Mouse (Mus musculus): ENCODE measurements around the gene C9orf72. TPM values are rescaled to one million over a fixed set of nuclear protein-coding genes. Genes with fewer than 3 reads are reported as not detected.

C9orf72 gene
- 28.9 TPM for polyA plus RNA-seq (2014; fragmentation: Illumina TruSeq; extraction: RNeasy Lipid Tissue Mini Kit (QIAGEN cat#74804); ENCODE audit: low read depth, low replicate concordance)

GRCm38 (mm10) chr4:35225734-35226495 is at the start of gene C9orf72:
Gene C9orf72 (minus strand): TSS chr4:35226175.

DNA sequence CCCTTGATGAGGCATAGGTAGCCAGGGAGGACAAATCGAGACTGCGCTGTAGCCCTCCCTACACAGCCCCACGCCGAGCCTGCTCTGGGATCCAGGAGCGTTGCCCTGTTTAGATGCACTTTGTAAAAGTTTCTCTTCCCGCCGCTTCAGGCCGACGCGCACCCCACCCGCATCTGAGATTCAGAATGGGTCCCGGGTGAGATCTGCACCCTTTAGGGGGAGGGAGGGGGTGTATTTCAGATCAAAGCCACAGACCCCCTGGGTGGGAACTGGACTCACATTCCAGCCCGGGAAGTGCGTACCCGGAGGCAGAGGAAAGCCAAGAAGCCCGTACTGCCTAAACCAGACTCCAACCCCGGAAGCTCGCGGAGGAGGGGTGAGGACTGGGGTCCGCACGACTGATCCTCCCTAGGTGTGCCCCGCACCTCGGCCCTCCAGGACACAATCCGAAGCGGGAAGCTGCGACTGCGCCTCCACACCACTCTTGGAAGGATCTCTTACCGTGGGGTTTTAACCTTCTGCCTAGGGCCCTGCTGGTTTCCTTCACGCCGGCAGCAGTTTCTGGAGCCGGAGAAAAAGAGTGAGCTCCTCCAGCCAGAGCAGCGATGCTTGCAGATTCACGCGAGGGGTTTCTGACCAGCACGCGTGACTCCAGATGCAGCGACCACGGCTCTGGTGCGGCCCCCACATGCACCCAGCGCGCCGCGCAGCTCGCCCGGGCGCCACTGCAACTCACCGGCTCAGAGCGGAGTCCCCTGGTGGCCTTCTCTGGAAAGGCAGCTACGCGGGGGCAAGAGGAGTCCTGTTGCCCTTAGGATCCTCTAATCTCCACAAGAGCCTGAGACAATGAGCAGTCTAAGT is 69.0 kb downstream of the C9orf72 start, which contains the start of gene Mob3b:
TSS of gene Mob3b (minus strand) at position 734 of the 861 bp plus-strand sequence.

DNA sequence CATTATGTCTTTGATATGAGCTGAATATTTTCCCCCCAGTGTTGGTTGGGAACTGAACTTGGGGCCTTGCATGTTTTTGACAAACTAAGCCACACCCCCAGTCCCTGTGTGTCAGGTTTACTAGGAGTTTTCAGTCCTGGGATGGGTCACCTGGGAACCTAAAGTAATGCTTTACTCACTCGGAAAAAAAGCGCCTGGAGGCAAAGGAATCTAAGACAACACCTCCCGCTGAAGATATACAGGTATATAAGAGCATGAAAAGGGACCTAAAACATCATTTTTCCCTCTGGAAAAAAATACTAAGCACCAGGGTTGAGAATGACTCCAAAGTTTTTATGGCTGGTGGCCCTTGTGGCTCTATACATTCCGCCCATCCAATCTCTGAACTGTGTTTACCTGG is 74.2 kb downstream of the C9orf72 start, which contains the start of gene Ifnk:
TSS of gene Ifnk (plus strand) at position 301 of the 400 bp plus-strand sequence.

Other genes starting within 250 kb of the C9orf72 start
- gene Ifnk, start 74.1 kb downstream of the C9orf72 start, polyA plus RNA-seq (2014; fragmentation: Illumina TruSeq; extraction: RNeasy Lipid Tissue Mini Kit (QIAGEN cat#74804); ENCODE audit: low read depth, low replicate concordance), result not detected
- 1.1 TPM for gene Mob3b, start 68.7 kb downstream of the C9orf72 start, polyA plus RNA-seq (2014; fragmentation: Illumina TruSeq; extraction: RNeasy Lipid Tissue Mini Kit (QIAGEN cat#74804); ENCODE audit: low read depth, low replicate concordance)